Mouse (Mus musculus) olfactory bulb, adult 2 months (tissue): ENCODE data around the gene Macf1.

Source experiments
- CTCF ChIP-seq: fragments of 200-500 bp; IDR thresholded peaks from 2 replicates; pipeline ENCODE4 v1.5.1; 2012; ENCODE audit warnings: low read depth, mild to moderate bottlenecking, low read length, moderate library complexity; ENCODE audit not compliant: insufficient read depth
- POLR2A ChIP-seq: fragments of 200-500 bp; IDR thresholded peaks from 2 replicates; pipeline ENCODE4 v1.6.1; 2012; ENCODE audit warnings: mild to moderate bottlenecking, low read depth, low read length, moderate library complexity; ENCODE audit not compliant: insufficient read depth

DNA sequence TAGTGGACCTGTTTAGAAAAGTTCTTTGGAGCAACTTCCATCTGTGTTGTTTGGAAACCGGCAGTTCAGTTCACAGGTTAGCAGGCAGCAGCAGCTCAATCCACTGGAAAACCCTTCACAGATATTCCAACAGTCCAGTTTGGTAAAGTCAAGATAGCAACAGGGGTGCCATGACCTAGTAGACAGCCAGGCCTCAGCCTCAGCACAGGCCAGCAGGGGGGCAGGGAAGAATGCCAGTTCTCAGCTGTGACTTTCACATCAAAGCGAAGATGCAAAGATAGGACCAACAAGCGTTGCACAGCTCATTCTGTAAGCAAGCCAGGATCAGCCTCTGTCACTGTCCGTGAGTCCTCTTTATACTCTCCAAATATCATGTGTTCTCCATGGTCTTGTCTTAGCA is 37.6 kb upstream of the Macf1 start:
- no peak for TF ChIP-seq CTCF
- TF ChIP-seq POLR2A = no peak
